Mouse (Mus musculus) ES-Bruce4 (cell line): ENCODE measurements around the gene Pde10a.

Source experiments
- CTCF ChIP-seq: IDR thresholded peaks from one replicate; pipeline ENCODE4 v1.8.1; 2011; ENCODE audit warnings: low read depth, low read length
- POLR2A ChIP-seq: IDR thresholded peaks from one replicate; pipeline ENCODE4 v1.8.1; 2011; ENCODE audit warnings: low read length; ENCODE audit not compliant: insufficient read depth

GRCm38 (mm10) chr17:8581579-8581978, 56.4 kb downstream of the Pde10a start:
- TF ChIP-seq CTCF = no peak
- no peak for TF ChIP-seq POLR2A
